Mouse (Mus musculus) lung, postnatal 36 days (tissue): ENCODE measurements around the gene Farsb.
A peak's percentile ranks its signal among the peaks of the same experiment; 100 is the strongest.
"Not testable (repeated sequence)": the region's sequence is repeated elsewhere in the genome, so short reads cannot be mapped to it uniquely, and the experiment has no call there.

Source experiments
- DNase-seq: peaks from one replicate; pipeline ENCODE4 v3.0.0; 2022; ENCODE audit warnings: mixed read lengths

Gene Farsb

GRCm38 (mm10) chr1:78488752-78489492, at the start of gene Farsb:
Farsb (minus strand) TSS chr1:78488897.
- DNase-seq, result peak; percentile 95

- no peak for DNase-seq
These were observed 49.7 kb upstream of the Farsb start for GRCm38 (mm10) chr1:78538396-78538795.

GRCm38 (mm10) chr1:78537494-78538010, 48.9 kb upstream of the Farsb start:
- peak; percentile 64 for DNase-seq

- DNase-seq, result peak; percentile 85
These were observed 47.8 kb upstream of the Farsb start for GRCm38 (mm10) chr1:78536310-78537164.

- DNase-seq, result no peak
These were observed 45.9 kb upstream of the Farsb start for GRCm38 (mm10) chr1:78534428-78535150.

- peak; percentile 26 for DNase-seq
These were observed 43.6 kb upstream of the Farsb start for GRCm38 (mm10) chr1:78532184-78532800.

- no peak for DNase-seq
These were observed 42.0 kb upstream of the Farsb start for GRCm38 (mm10) chr1:78530500-78531215.

- DNase-seq, result no peak
These were observed 40.3 kb upstream of the Farsb start for GRCm38 (mm10) chr1:78529011-78529410.

GRCm38 (mm10) chr1:78528356-78528755, 39.7 kb upstream of the Farsb start:
- no peak for DNase-seq

GRCm38 (mm10) chr1:78525189-78525886, 36.6 kb upstream of the Farsb start:
- DNase-seq, result peak; percentile 78

- DNase-seq, result no peak
These were observed 30.2 kb upstream of the Farsb start for GRCm38 (mm10) chr1:78518907-78519306.

- no peak for DNase-seq
These were observed 24.1 kb upstream of the Farsb start for GRCm38 (mm10) chr1:78512756-78513155.

- DNase-seq, result peak; percentile 15
These were observed 23.0 kb upstream of the Farsb start, which contains the start of gene BC035947 for GRCm38 (mm10) chr1:78511621-78512160. BC035947 (minus strand) TSS chr1:78512158.

- DNase-seq, result peak; percentile 18
These were observed 22.2 kb upstream of the Farsb start, which contains the start of gene Mogat1 for GRCm38 (mm10) chr1:78510862-78511261. Mogat1 (plus strand) TSS chr1:78510991.

- DNase-seq, result no peak
These were observed 18.4 kb upstream of the Farsb start for GRCm38 (mm10) chr1:78507137-78507536.

GRCm38 (mm10) chr1:78502527-78502926, 13.8 kb upstream of the Farsb start:
- no peak for DNase-seq

- DNase-seq, result not testable (repeated sequence)
These were observed 13.2 kb upstream of the Farsb start for GRCm38 (mm10) chr1:78501856-78502255.

GRCm38 (mm10) chr1:78501036-78501435, 12.3 kb upstream of the Farsb start:
- DNase-seq, result no peak

GRCm38 (mm10) chr1:78490143-78490542, 1.4 kb upstream of the Farsb start:
- DNase-seq, result peak; percentile 5

- DNase-seq, result no peak
These were observed 308 bp downstream of the Farsb start for GRCm38 (mm10) chr1:78488427-78488751.

- peak; percentile 18 for DNase-seq
These were observed 4.3 kb downstream of the Farsb start for GRCm38 (mm10) chr1:78484361-78484760.
